Mouse (Mus musculus) myocyte (in vitro differentiated cells): ENCODE measurements around the gene Ano8. TPM values are rescaled to one million over a fixed set of nuclear protein-coding genes. Genes with fewer than 3 reads are reported as not detected.
A peak's percentile ranks its signal among the peaks of the same experiment; 100 is the strongest.
"Not testable (repeated sequence)": the region's sequence is repeated elsewhere in the genome, so short reads cannot be mapped to it uniquely, and the experiment has no call there.

ENCODE experiments used
- H3K27me3 ChIP-seq: one replicate; pipeline ENCODE4 v1.6.1; 2011; ENCODE audit not compliant: control insufficient read depth, insufficient read depth, insufficient read length
- H3K36me3 ChIP-seq: one replicate; pipeline ENCODE4 v1.6.1; 2011; ENCODE audit not compliant: control insufficient read depth, insufficient read depth
- H3K4me2 ChIP-seq: one replicate; pipeline ENCODE4 v1.6.1; 2011; ENCODE audit warnings: low read depth, control low read depth
- H3K4me3 ChIP-seq: one replicate; pipeline ENCODE4 v1.5.1; 2011; ENCODE audit warnings: mild to moderate bottlenecking, control low read depth, moderate library complexity
- H3K79me2 ChIP-seq: one replicate; pipeline ENCODE4 v1.6.1; 2011; ENCODE audit not compliant: control insufficient read depth, insufficient read depth
- H3ac ChIP-seq: one replicate; pipeline ENCODE4 v1.6.1; 2011; ENCODE audit not compliant: control insufficient read depth, insufficient read length
- CEBPB ChIP-seq: IDR thresholded peaks from 2 replicates; pipeline ENCODE4 v1.6.1; 2011; ENCODE audit warnings: mild to moderate bottlenecking, moderate library complexity; ENCODE audit not compliant: poor library complexity, insufficient read depth, severe bottlenecking
- E2F4 ChIP-seq: IDR thresholded peaks from one replicate; pipeline ENCODE4 v1.6.1; 2011; ENCODE audit warnings: mild to moderate bottlenecking, control low read depth, moderate library complexity; ENCODE audit not compliant: insufficient read depth
- MAX ChIP-seq: IDR thresholded peaks from one replicate; pipeline ENCODE4 v1.6.1; 2011; ENCODE audit warnings: low read depth, mild to moderate bottlenecking, control low read depth
- MYOD1 ChIP-seq, 3 experiments: IDR thresholded peaks; one replicate each; pipeline ENCODE4 v1.6.1; 2011; ENCODE audit warnings: control low read depth in 2 of 3, low read depth in 2 of 3, mild to moderate bottlenecking in 2 of 3, moderate library complexity in 1 of 3; ENCODE audit not compliant: insufficient read length in 2 of 3, control insufficient read depth in 1 of 3
- MYOG ChIP-seq, 3 experiments: IDR thresholded peaks; one replicate each; pipeline ENCODE4 v1.6.1; 2011; ENCODE audit warnings: control low read depth in 2 of 3, low read depth in 2 of 3, mild to moderate bottlenecking in 2 of 3; ENCODE audit not compliant: insufficient read length in 2 of 3, control insufficient read depth in 1 of 3, insufficient read depth in 1 of 3
- POLR2A ChIP-seq: IDR thresholded peaks from one replicate; pipeline ENCODE4 v1.6.1; 2011; ENCODE audit warnings: low read depth, mild to moderate bottlenecking, control low read depth, moderate library complexity; ENCODE audit not compliant: insufficient read length
- POLR2AphosphoS2 ChIP-seq: IDR thresholded peaks from one replicate; pipeline ENCODE4 v1.6.1; 2011; ENCODE audit warnings: low read depth, control low read depth; ENCODE audit not compliant: insufficient read length
- REST ChIP-seq: IDR thresholded peaks from one replicate; pipeline ENCODE4 v1.6.1; 2011; ENCODE audit warnings: mild to moderate bottlenecking, control low read depth, moderate library complexity; ENCODE audit not compliant: insufficient read depth, insufficient read length
- SRF ChIP-seq: IDR thresholded peaks from one replicate; pipeline ENCODE4 v1.6.1; 2011; ENCODE audit warnings: low read depth; ENCODE audit not compliant: control insufficient read depth, insufficient read length
- TCF12 ChIP-seq: IDR thresholded peaks from one replicate; pipeline ENCODE4 v1.6.1; 2011; ENCODE audit warnings: mild to moderate bottlenecking, control low read depth; ENCODE audit not compliant: poor library complexity, insufficient read depth, severe bottlenecking
- TCF3 ChIP-seq: IDR thresholded peaks from one replicate; pipeline ENCODE4 v1.6.1; 2011; ENCODE audit warnings: low read depth, control low read depth; ENCODE audit not compliant: insufficient read length
- USF1 ChIP-seq: IDR thresholded peaks from one replicate; pipeline ENCODE4 v1.6.1; 2011; ENCODE audit warnings: low read depth, mild to moderate bottlenecking, control low read depth, moderate library complexity
- polyA plus RNA-seq: library from polyadenylated mRNA; unstranded; fragments of >200 nt; fragmentation: generic; extraction: Trizol; gene quantifications from one replicate; pipeline ENCODE4 v1.2.1, GENCODE M21; 2012; ENCODE audit warnings: missing spikeins

Ano8 gene
- polyA plus RNA-seq, 1 experiment, result 27.5 TPM

GRCm38 (mm10) chr8:71445096-71445495, 40.7 kb downstream of the Ano8 start:
- Histone ChIP-seq H3K4me2 (no peak overlapping the region), H3K79me2 (no peaks in the 10 kb centered on the region)

GRCm38 (mm10) chr8:71441404-71441803, 44.4 kb downstream of the Ano8 start:
- no peak overlapping the region for H3K4me2 ChIP-seq
- no peaks in the 10 kb centered on the region for H3K27me3 ChIP-seq
- no peak overlapping the region for H3ac ChIP-seq
- H3K4me3 ChIP-seq, result no peak overlapping the region
- no peaks in the 10 kb centered on the region for H3K79me2 ChIP-seq
- no peaks in the 10 kb centered on the region for H3K36me3 ChIP-seq
- TF ChIP-seq MYOG (IDR thresholded peaks at IDR 0.05; ENCODE audit: control insufficient read depth in 1 of 3, insufficient read depth in 1 of 3, insufficient read length in 2 of 3, low read depth in 2 of 3) (no peak), SRF (no peak), MYOD1 (IDR thresholded peaks at IDR 0.05; ENCODE audit: control insufficient read depth in 1 of 3, insufficient read length in 2 of 3, low read depth in 2 of 3) (no peak), REST (no peak), POLR2AphosphoS2 (no peak), USF1 (no peak), TCF12 (no peak), E2F4 (no peak), POLR2A (no peak), CEBPB (no peak), MAX (no peak)

More at GRCm38 (mm10) chr8:71445096-71445495, 40.7 kb downstream of the Ano8 start:
- peak; percentile 76 for TF ChIP-seq TCF12
- TF ChIP-seq REST, result no peak
- TF ChIP-seq MYOD1 (IDR thresholded peaks at IDR 0.05; ENCODE audit: control insufficient read depth in 1 of 3, insufficient read length in 2 of 3, low read depth in 2 of 3), result peak; percentile 41 to 75 (median 52)
- TF ChIP-seq CEBPB, result no peak
- TF ChIP-seq MYOG (IDR thresholded peaks at IDR 0.05; ENCODE audit: control insufficient read depth in 1 of 3, insufficient read depth in 1 of 3, insufficient read length in 2 of 3, low read depth in 2 of 3), result peak in 1 of 3 experiments; percentile 55
- Histone ChIP-seq H3K4me3 (no peak overlapping the region), H3K27me3 (no peaks in the 10 kb centered on the region), H3K36me3 (no peaks in the 10 kb centered on the region), H3ac (no peak overlapping the region)

GRCm38 (mm10) chr8:71437041-71437440, 48.7 kb downstream of the Ano8 start:
- TF ChIP-seq MYOD1 (IDR thresholded peaks at IDR 0.05; ENCODE audit: control insufficient read depth in 1 of 3, insufficient read length in 2 of 3, low read depth in 2 of 3), result no peak
- no peak for TF ChIP-seq MAX
- no peak for TF ChIP-seq TCF3

GRCm38 (mm10) chr8:71432935-71433334, 52.8 kb downstream of the Ano8 start:
- not testable (repeated sequence) for H3ac ChIP-seq, H3K79me2 ChIP-seq, H3K36me3 ChIP-seq, H3K4me2 ChIP-seq, H3K27me3 ChIP-seq, H3K4me3 ChIP-seq

More at GRCm38 (mm10) chr8:71437041-71437440, 48.7 kb downstream of the Ano8 start:
- Histone ChIP-seq H3K27me3 (no peaks in the 10 kb centered on the region), H3K36me3 (no peaks in the 10 kb centered on the region), H3K4me3 (no peak overlapping the region), H3K79me2 (no peaks in the 10 kb centered on the region), H3K4me2 (no peak overlapping the region), H3ac (no peak overlapping the region)

Other genes starting within 250 kb of the Ano8 start
- gene Myo9b, start 213.2 kb downstream of the Ano8 start, polyA plus RNA-seq, result 39.6 TPM
- gene Haus8, start 213.0 kb downstream of the Ano8 start, polyA plus RNA-seq, result 13.2 TPM
- gene Use1, start 119.1 kb downstream of the Ano8 start, polyA plus RNA-seq, result 180 TPM
- gene Ocel1, start 114.7 kb downstream of the Ano8 start, polyA plus RNA-seq, result 15.2 TPM
- 62.3 TPM for gene Nr2f6, start 104.0 kb downstream of the Ano8 start, polyA plus RNA-seq
- gene Ushbp1, start 90.2 kb downstream of the Ano8 start, polyA plus RNA-seq, result 0.02 TPM
- gene Babam1, start 89.1 kb downstream of the Ano8 start, polyA plus RNA-seq, result 108 TPM
- gene Ankle1, start 80.0 kb downstream of the Ano8 start, polyA plus RNA-seq, result 1.3 TPM
- 67.0 TPM for gene Abhd8, start 22.3 kb downstream of the Ano8 start, polyA plus RNA-seq
- 79.0 TPM for gene Mrpl34, start 21.0 kb downstream of the Ano8 start, polyA plus RNA-seq
- 117 TPM for gene Dda1, start 16.8 kb downstream of the Ano8 start, polyA plus RNA-seq
- gene Gtpbp3, start 2.1 kb upstream of the Ano8 start, polyA plus RNA-seq, result 17.5 TPM
- gene Plvap, start 25.8 kb upstream of the Ano8 start, polyA plus RNA-seq, result 0.18 TPM
- gene Ccdc194, start 39.7 kb upstream of the Ano8 start, polyA plus RNA-seq, result 0.04 TPM
- gene Bst2, start 51.5 kb upstream of the Ano8 start, polyA plus RNA-seq, result 33.9 TPM
- gene Mvb12a, start 57.0 kb upstream of the Ano8 start, polyA plus RNA-seq, result 61.5 TPM
- gene Tmem221, start 72.9 kb upstream of the Ano8 start, polyA plus RNA-seq, result 0.20 TPM
- gene Nxnl1, start 80.6 kb upstream of the Ano8 start, polyA plus RNA-seq, result 0.04 TPM
- 33.9 TPM for gene Slc27a1, start 82.9 kb upstream of the Ano8 start, polyA plus RNA-seq
- gene Pgls, start 106.2 kb upstream of the Ano8 start, polyA plus RNA-seq, result 248 TPM
- 2.9 TPM for gene Fam129c, start 111.7 kb upstream of the Ano8 start, polyA plus RNA-seq
- gene Colgalt1, start 125.0 kb upstream of the Ano8 start, polyA plus RNA-seq, result 87.0 TPM
- 4.6 TPM for gene Unc13a, start 185.8 kb upstream of the Ano8 start, polyA plus RNA-seq
- 1.5 TPM for gene Jak3, start 190.3 kb upstream of the Ano8 start, polyA plus RNA-seq
- 0.13 TPM for gene Insl3, start 203.3 kb upstream of the Ano8 start, polyA plus RNA-seq
- gene B3gnt3, start 215.8 kb upstream of the Ano8 start, polyA plus RNA-seq, result 0.01 TPM
- gene Fcho1, start 239.8 kb upstream of the Ano8 start, polyA plus RNA-seq, result not detected